Mouse (Mus musculus): ENCODE results near the gene Slc22a12.

DNA sequence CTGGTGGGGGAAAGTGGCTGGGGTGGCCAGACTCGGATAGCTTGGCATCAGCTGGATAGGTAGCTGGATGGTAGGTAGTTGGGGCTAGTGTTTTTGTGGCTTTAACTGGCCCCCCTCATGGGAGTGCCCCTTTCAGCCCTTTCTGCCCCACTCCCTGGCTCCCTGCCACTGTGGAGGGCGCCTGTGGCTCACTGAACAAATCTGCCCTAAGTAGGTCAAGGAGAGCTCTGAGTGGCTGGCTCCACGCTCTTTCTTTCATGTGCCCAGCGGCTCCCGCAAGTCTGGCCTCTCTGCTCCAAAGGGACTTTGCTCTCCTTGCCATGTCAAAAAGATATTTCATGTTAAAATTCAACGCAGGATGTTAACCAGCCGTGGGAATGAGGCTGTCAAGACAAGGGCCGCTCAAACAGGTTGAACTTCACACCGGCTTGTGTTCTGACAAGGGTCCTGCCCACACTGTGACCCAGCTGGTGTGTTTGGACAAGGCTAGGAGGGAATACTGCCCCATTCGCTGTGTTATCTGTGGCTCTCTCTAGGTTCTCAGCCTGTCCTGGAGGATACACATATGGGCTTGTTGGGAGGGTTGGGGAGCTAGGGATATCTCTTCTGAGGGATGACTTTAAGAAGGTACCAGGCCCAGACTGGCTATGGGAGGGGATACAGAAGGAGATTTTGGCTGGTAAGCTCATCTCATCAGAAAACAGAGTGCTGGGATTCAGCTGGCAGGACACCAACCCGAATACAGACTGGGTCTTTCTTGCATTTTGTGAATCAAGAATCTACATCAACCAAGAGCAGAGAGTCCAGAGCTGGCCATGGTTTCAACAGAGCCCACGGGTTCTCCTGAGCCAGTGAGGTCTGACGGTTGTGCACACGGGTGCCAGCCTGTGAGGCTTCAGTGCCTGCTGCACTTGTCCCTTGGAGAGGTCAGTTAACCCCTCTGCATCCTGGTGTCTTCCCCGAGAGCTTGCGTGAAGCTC lies 5.9 kb upstream of the Slc22a12 start:
- TF ChIP-seq POLR2A (IDR thresholded peaks at IDR 0.05; ENCODE audit: borderline replicate concordance, extremely low read depth, low read depth, low read length) (no peak), CTCF (IDR thresholded peaks at IDR 0.05; ENCODE audit: insufficient read depth, low read length) (no peak)

Measured in lung, adult 2 months (tissue).